Mouse (Mus musculus): ENCODE measurements at regions not wholly inside any gene's neighbourhood (a gene's known extent, or its start where the extent isn't known, plus 50 kb on each side); places are given as distances from the start of the nearest gene placed in this dataset.

DNA sequence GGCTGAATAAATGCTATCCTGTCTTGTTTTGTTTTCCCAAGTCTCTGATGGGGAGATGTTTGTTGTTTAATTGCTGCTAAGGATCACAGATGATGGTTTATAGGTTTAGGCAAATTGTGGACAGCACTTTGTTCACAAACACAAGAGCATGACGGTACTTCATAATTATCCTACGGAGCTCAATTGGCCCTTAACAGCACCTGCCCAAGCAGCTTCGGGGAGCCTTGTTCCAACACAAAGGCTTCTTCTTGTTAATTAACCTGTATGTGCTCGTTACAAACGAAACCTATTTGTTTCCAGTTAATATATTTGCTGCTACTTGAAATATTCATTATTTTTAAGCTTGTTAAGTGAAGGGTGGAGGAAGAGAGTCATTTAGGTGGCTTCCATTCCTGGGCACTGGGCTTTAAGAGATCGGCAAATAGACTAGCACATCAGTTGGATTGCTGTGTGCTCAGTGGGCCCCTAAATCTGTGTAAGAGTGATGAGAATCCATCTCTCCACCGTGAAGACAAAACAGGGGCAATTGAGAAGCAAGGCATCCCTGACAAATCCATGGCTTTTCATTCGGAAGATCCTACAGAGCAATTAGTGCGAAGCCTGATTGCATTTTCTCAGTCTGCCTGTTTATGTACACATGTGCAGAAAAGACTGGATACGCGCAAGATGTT lies 299.6 kb upstream of the Rnf219 start:
- TF ChIP-seq CTCF (IDR thresholded peaks at IDR 0.05) (no peak), EP300 (IDR thresholded peaks at IDR 0.05) (no peak)
